Comparison of ENCODE assay signal across 10 mouse cellular contexts in the genomic region with DNA sequence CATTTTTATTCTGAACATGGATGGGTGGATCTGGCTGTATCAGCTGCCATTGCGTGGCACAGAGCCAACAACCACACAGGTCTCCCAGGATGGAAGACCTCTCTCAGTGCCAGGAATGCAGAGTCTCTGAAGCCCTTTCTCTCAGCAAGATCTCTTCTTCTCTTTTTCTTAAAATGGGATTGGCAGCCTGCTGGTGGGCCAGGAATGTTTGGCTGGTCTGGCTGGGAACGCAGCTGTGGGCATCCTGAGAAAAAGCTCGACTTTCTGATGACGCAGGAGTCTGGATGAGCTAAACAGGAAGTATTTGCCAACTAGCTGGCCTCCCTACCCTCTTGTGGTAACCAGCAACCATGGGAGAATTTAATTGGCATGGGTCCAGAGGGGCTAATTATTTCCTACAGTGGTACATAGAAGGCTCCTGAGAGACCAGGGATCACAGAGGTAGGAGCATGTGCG.
DNase-seq lines count a peak whose midpoint lies in the region; ATAC-seq and TF ChIP-seq lines count a peak whose summit lies in the region.
"Had no signal": no experiment of that assay in that cellular context is flagged by ENCODE, and none has a peak within 500 bp of the region (broad histone marks: within the 10 kb centered on the region; RNA-seq: fewer than 3 reads in every experiment).

No protein-coding gene starts in this region.

- 76% methylated on average over 5 of the region's 5 CpGs for WGBS in midbrain, embryonic 12.5 days
- 82% methylated on average over 5 of the region's 5 CpGs for WGBS in midbrain, embryonic 11.5 days
- WGBS in intestine, postnatal 0 days, result 45% methylated on average over 5 of the region's 5 CpGs
- WGBS in neural tube, embryonic 14.5 days, result 48% methylated on average over 5 of the region's 5 CpGs

- peaks cover 5% of the 10 kb centered on the region for H3K4me1 ChIP-seq in midbrain, embryonic 12.5 days
- H3K4me1 ChIP-seq in midbrain, embryonic 11.5 days (ENCODE audit: control insufficient read depth, insufficient read depth, low read length), result peaks cover 3% of the 10 kb centered on the region; the same call in 1 of the 2 replicates
- no peaks in the 10 kb centered on the region; the same call in 1 of the 2 replicates for H3K4me1 ChIP-seq in intestine, postnatal 0 days (replicated peaks; ENCODE audit: control insufficient read depth, insufficient read depth, low read length)
- no peaks in the 10 kb centered on the region for H3K4me1 ChIP-seq in neural tube, embryonic 14.5 days (ENCODE audit: control insufficient read depth, insufficient read depth, low read length)

- H3K4me3 ChIP-seq in midbrain, embryonic 12.5 days, result no peak overlapping the region
- H3K4me3 ChIP-seq in midbrain, embryonic 11.5 days (ENCODE audit: low read depth, low read length), result no peak overlapping the region
- H3K4me3 ChIP-seq in intestine, postnatal 0 days (ENCODE audit: low read depth, low read length), result no peak overlapping the region
- H3K4me3 ChIP-seq in neural tube, embryonic 14.5 days (ENCODE audit: low read depth, low read length), result no peak overlapping the region
- H3K4me3 ChIP-seq: stomach, embryonic 15.5 days had no signal

- no peaks in the 10 kb centered on the region for H3K9me3 ChIP-seq in midbrain, embryonic 12.5 days
- H3K9me3 ChIP-seq in midbrain, embryonic 11.5 days (ENCODE audit: control insufficient read depth, low read length), result no peaks in the 10 kb centered on the region
- no peaks in the 10 kb centered on the region for H3K9me3 ChIP-seq in intestine, postnatal 0 days (ENCODE audit: control insufficient read depth)
- no peaks in the 10 kb centered on the region for H3K9me3 ChIP-seq in neural tube, embryonic 14.5 days (ENCODE audit: control insufficient read depth, low read length)
- H3K9me3 ChIP-seq: stomach, embryonic 15.5 days had no signal

- no peak for TF ChIP-seq CTCF in intestine, postnatal 0 days (IDR thresholded peaks at IDR 0.05; ENCODE audit: low read depth)

- no peak for ATAC-seq in midbrain, embryonic 12.5 days (ENCODE audit: low FRiP score, low read depth)
- no peak for ATAC-seq in midbrain, embryonic 11.5 days (ENCODE audit: low FRiP score)
- peak; percentile 52; the same call in 1 of the 2 replicates for ATAC-seq in intestine, postnatal 0 days
- ATAC-seq in neural tube, embryonic 14.5 days (ENCODE audit: low read depth), result peak; percentile 78

- peak overlapping the region; percentile 1 for H3K27ac ChIP-seq in midbrain, embryonic 12.5 days (replicated peaks)
- H3K27ac ChIP-seq in midbrain, embryonic 11.5 days (ENCODE audit: low read depth, low read length), result no peak overlapping the region
- H3K27ac ChIP-seq in intestine, postnatal 0 days (ENCODE audit: low read depth, low read length), result no peak overlapping the region
- peak overlapping the region; percentile 30; the same call in 1 of the 2 replicates for H3K27ac ChIP-seq in neural tube, embryonic 14.5 days (ENCODE audit: low read depth, low read length)
- H3K27ac ChIP-seq: stomach, embryonic 15.5 days had no signal

- no peak overlapping the region for H3K4me2 ChIP-seq in midbrain, embryonic 12.5 days (replicated peaks)
- H3K4me2 ChIP-seq in midbrain, embryonic 11.5 days, result no peak overlapping the region
- no peak overlapping the region for H3K4me2 ChIP-seq in intestine, postnatal 0 days (replicated peaks; ENCODE audit: low read depth)
- H3K4me2 ChIP-seq in neural tube, embryonic 14.5 days (ENCODE audit: low read depth, low read length), result no peak overlapping the region
- H3K4me2 ChIP-seq: stomach, embryonic 15.5 days had no signal

- no peaks in the 10 kb centered on the region for H3K36me3 ChIP-seq in midbrain, embryonic 12.5 days
- H3K36me3 ChIP-seq in midbrain, embryonic 11.5 days (ENCODE audit: control insufficient read depth, insufficient read depth, low read length), result no peaks in the 10 kb centered on the region
- no peaks in the 10 kb centered on the region for H3K36me3 ChIP-seq in intestine, postnatal 0 days (ENCODE audit: control insufficient read depth, insufficient read depth)
- H3K36me3 ChIP-seq in neural tube, embryonic 14.5 days (ENCODE audit: control insufficient read depth, insufficient read depth, low read length), result no peaks in the 10 kb centered on the region
- H3K36me3 ChIP-seq: stomach, embryonic 15.5 days had no signal

- no peaks in the 10 kb centered on the region for H3K27me3 ChIP-seq in midbrain, embryonic 12.5 days
- H3K27me3 ChIP-seq in midbrain, embryonic 11.5 days (ENCODE audit: control insufficient read depth, insufficient read depth, low read length), result no peaks in the 10 kb centered on the region
- no peaks in the 10 kb centered on the region for H3K27me3 ChIP-seq in intestine, postnatal 0 days (replicated peaks; ENCODE audit: control insufficient read depth, insufficient read depth, low read length)
- no peaks in the 10 kb centered on the region for H3K27me3 ChIP-seq in neural tube, embryonic 14.5 days (ENCODE audit: control insufficient read depth, insufficient read depth, low read length)
- H3K27me3 ChIP-seq: stomach, embryonic 15.5 days had no signal

- DNase-seq in cerebellum, postnatal 10 days, result peak; percentile 83 to 85
- DNase-seq in cerebellum, adult 8-10 months, result no peak
- no peak for DNase-seq in midbrain, embryonic 11.5 days (ENCODE audit: low spot score, missing footprints)
- DNase-seq in heart, adult 8-10 months (ENCODE audit: low spot score), result no peak
- DNase-seq in adrenal gland, postnatal 4 days (ENCODE audit: low spot score in 2 of 2), result no peak
- DNase-seq: liver had no signal

- no peak overlapping the region for H3K9ac ChIP-seq in midbrain, embryonic 12.5 days (replicated peaks)
- no peak overlapping the region for H3K9ac ChIP-seq in midbrain, embryonic 11.5 days (ENCODE audit: low read length)
- no peak overlapping the region for H3K9ac ChIP-seq in intestine, postnatal 0 days (ENCODE audit: low read depth, low read length)
- H3K9ac ChIP-seq in neural tube, embryonic 14.5 days (replicated peaks; ENCODE audit: low read depth, low read length), result no peak overlapping the region
- H3K9ac ChIP-seq: stomach, embryonic 15.5 days had no signal

Comparison
In these comparisons a context has a peak if more than half of its experiments do, and no peak if none do; other contexts are left out.
1. DNase-seq: peak in cerebellum, postnatal 10 days (2 of 2); none in cerebellum, adult 8-10 months (single experiment), midbrain, embryonic 11.5 days (single experiment), heart, adult 8-10 months (single experiment) and adrenal gland, postnatal 4 days (0 of 2).
2. H3K27ac ChIP-seq: peak in midbrain, embryonic 12.5 days (single experiment) and neural tube, embryonic 14.5 days (single experiment); none in midbrain, embryonic 11.5 days (single experiment) and intestine, postnatal 0 days (single experiment).
3. ATAC-seq: peak in intestine, postnatal 0 days (single experiment) and neural tube, embryonic 14.5 days (single experiment); none in midbrain, embryonic 12.5 days (single experiment) and midbrain, embryonic 11.5 days (single experiment).